Mouse (Mus musculus) myocyte (in vitro differentiated cells): Measurements from ENCODE around the gene Etv6.

Experiments
- MAX ChIP-seq: IDR thresholded peaks from one replicate; pipeline ENCODE4 v1.6.1; 2011; ENCODE audit warnings: low read depth, mild to moderate bottlenecking, control low read depth
- POLR2A ChIP-seq: IDR thresholded peaks from one replicate; pipeline ENCODE4 v1.6.1; 2011; ENCODE audit warnings: low read depth, mild to moderate bottlenecking, control low read depth, moderate library complexity; ENCODE audit not compliant: insufficient read length
- TCF12 ChIP-seq: IDR thresholded peaks from one replicate; pipeline ENCODE4 v1.6.1; 2011; ENCODE audit warnings: mild to moderate bottlenecking, control low read depth; ENCODE audit not compliant: poor library complexity, insufficient read depth, severe bottlenecking

DNA sequence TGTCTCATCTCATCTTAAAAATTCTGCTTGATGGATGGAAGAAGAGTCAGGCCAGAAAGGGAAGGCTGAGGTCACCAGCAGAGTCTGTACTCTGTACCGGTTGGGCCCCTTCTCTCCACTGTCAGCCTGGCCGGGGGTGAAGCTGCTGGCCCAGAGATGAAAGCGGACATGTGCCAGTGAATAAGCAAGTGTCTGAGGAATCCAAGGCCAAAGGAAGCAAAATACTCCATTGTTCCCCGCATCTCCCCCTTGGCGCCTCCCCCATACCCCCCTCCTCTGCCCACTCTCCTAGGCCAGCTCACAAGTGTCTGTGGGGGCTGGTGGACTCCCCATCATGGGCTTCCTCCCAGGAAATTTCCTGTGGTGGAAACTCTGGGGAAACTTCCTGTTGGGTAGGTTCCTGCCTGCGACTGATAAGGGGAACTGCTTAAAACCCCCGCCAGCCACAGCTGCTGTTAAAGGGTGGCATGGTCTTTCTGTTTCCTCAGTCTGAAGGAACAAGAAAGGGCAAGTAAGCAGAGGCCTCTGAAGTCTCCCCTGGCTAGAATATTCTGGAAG is 154.2 kb downstream of the Etv6 start:
- TF ChIP-seq MAX, result no peak
- TF ChIP-seq POLR2A, result no peak
- TF ChIP-seq TCF12, result no peak
